Mouse (Mus musculus): ENCODE measurements around the gene Lrch1.

GRCm38 (mm10) chr14:74797386-74798062, 150.2 kb downstream of the Lrch1 start:
- TF ChIP-seq CTCF (IDR thresholded peaks at IDR 0.05; ENCODE audit: low read depth) (0 out of 2 replicates have a peak, but pooled peaks have one; percentile 15), EP300 (IDR thresholded peaks at IDR 0.05; ENCODE audit: low read depth) (no peak)

Measured in liver, embryonic 14.5 days (tissue).